Mouse (Mus musculus): ENCODE data around the gene Cyp2r1.

- TF ChIP-seq CTCF (IDR thresholded peaks at IDR 0.05; ENCODE audit: low read depth): no peak
- TF ChIP-seq EP300 (IDR thresholded peaks at IDR 0.05; ENCODE audit: low read depth): no peak
Observed at GRCm38 (mm10) chr7:114508879-114509278, 53.9 kb downstream of the Cyp2r1 start.
